Mouse (Mus musculus): ENCODE measurements around the gene Tlk2.

GRCm38 (mm10) chr11:105202403-105202802 is 23.8 kb downstream of the Tlk2 start:
- TF ChIP-seq EP300 (optimal IDR thresholded peaks at IDR 0.05) (no peak), CTCF (IDR thresholded peaks at IDR 0.05; ENCODE audit: low read depth) (peak; percentile 42)
